Mouse (Mus musculus): ENCODE measurements at regions not wholly inside any gene's neighbourhood (a gene's known extent, or its start where the extent isn't known, plus 50 kb on each side); places are given as distances from the start of the nearest gene placed in this dataset.

- TF ChIP-seq CTCF (IDR thresholded peaks at IDR 0.05; ENCODE audit: low read depth): no peak
- no peak for TF ChIP-seq EP300 (IDR thresholded peaks at IDR 0.05; ENCODE audit: low read depth)
These were observed 127.6 kb downstream of the Gnat3 start for GRCm38 (mm10) chr5:18089956-18090355.
